ENCODE assay signal across 9 mouse cellular contexts in the genomic region with DNA sequence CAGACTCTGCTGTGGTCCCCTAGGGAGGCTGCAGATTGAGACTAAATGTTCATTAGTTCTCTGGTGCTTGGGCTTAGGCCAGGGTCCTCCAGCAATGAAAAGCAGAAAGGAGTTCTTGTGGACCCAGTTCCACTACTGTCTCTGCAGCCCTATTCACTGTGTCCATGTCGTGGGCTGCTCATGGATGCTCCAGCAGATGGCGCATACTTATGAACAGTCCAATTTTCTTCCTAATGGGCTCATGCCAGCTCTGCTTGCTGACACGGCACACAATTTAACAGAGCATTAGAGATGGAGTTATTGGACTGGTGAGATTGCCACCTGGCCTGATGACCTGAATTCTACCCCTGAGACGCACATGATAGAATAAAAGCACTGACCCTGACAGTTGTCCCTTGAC. TPM values are rescaled to one million over a fixed set of nuclear protein-coding genes. Genes with fewer than 3 reads are reported as not detected.
DNase-seq lines count a peak whose midpoint lies in the region; ATAC-seq lines count a peak whose summit lies in the region.
"Had no signal": no experiment of that assay in that cellular context is flagged by ENCODE, and none has a peak within 500 bp of the region (broad histone marks: within the 10 kb centered on the region; RNA-seq: fewer than 3 reads in every experiment).

No protein-coding gene starts in this region.

- H3K9me3 ChIP-seq in midbrain, embryonic 14.5 days (ENCODE audit: control insufficient read depth, low read length), result no peaks in the 10 kb centered on the region

- no peak overlapping the region for H3K9ac ChIP-seq in midbrain, embryonic 14.5 days (replicated peaks; ENCODE audit: low read length)

- peak; percentile 18 for DNase-seq in urinary bladder, postnatal 25 days (ENCODE audit: low spot score)
- DNase-seq in urinary bladder, postnatal 10 days (ENCODE audit: low spot score), result no peak
- peak; percentile 66 for DNase-seq in cerebellum, adult 8-10 months
- peak; percentile 47 to 57 for DNase-seq in frontal cortex, postnatal 25 days (ENCODE audit: low spot score in 2 of 2)
- peak; percentile 54 to 66 for DNase-seq in layer of hippocampus, postnatal 36 days
- DNase-seq in midbrain, embryonic 14.5 days, result peak; percentile 86

- no peaks in the 10 kb centered on the region for H3K36me3 ChIP-seq in midbrain, embryonic 14.5 days (ENCODE audit: control insufficient read depth, insufficient read depth, low read length)

- ATAC-seq in midbrain, embryonic 14.5 days (ENCODE audit: low FRiP score, low TSS enrichment), result no peak; the same call in 1 of the 2 replicates
- no peak for ATAC-seq in megakaryocyte, adult 5-6 weeks (ENCODE audit: poor library complexity, severe bottlenecking)

- no peak overlapping the region for H3K4me2 ChIP-seq in midbrain, embryonic 14.5 days (ENCODE audit: low read length)

- no peak overlapping the region for H3K27ac ChIP-seq in midbrain, embryonic 14.5 days (replicated peaks; ENCODE audit: low read depth, low read length)

- no peaks in the 10 kb centered on the region for H3K4me1 ChIP-seq in midbrain, embryonic 14.5 days (ENCODE audit: control insufficient read depth, insufficient read depth, low read length)

- H3K4me3 ChIP-seq in midbrain, embryonic 14.5 days (replicated peaks; ENCODE audit: low read depth, low read length), result no peak overlapping the region
- H3K4me3 ChIP-seq: myocyte had no signal

- H3K27me3 ChIP-seq in midbrain, embryonic 14.5 days (ENCODE audit: control insufficient read depth, insufficient read depth, low read length), result no peaks in the 10 kb centered on the region

- WGBS in midbrain, embryonic 14.5 days, result 39% methylated on average over 4 of the region's 4 CpGs

RNA-seq across cellular contexts. Expression of gene Slc28a3, which starts 28.3 kb away (rescaled TPM):
- total RNA-seq in layer of hippocampus, postnatal 36 days (2021), result under 1 TPM; 0.15 TPM
- polyA plus RNA-seq in midbrain, embryonic 14.5 days (2014; fragmentation: Nextera tagmentation; extraction: Ambion mirVana), result not detected in 2 replicates
- total RNA-seq in megakaryocyte, adult 5-6 weeks (2015), result not detected in 2 replicates
- total RNA-seq in megakaryocyte, adult 5-6 weeks (2017), result not detected in 2 replicates
- total RNA-seq: gastrocnemius, postnatal 36 days had no signal
- polyA plus RNA-seq: myocyte had no signal
